In the genomic region with DNA sequence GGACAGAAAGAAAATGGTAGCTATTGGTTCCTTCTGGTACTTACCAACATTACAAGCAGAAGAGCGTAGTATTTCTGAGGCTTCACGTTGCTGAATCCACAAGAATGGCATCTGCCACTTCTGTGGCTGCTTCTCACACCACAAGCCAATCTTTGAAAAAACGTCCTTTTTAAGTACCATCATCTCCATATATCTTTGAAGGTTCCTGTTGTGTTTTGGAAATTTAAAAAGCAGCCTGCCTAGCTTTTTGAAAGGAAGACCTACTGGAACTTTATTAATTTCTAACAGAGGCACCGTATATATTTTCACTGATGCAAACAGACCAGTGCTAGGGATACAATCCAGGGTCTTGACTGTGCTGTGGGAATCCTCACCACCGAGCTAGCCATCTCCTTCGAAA, we compare ENCODE assay signal across 9 mouse cellular contexts. TPM values are rescaled to one million over a fixed set of nuclear protein-coding genes. Genes with fewer than 3 reads are reported as not detected.
DNase-seq lines count a peak whose midpoint lies in the region; ATAC-seq and TF ChIP-seq lines count a peak whose summit lies in the region.
"Had no signal": no experiment of that assay in that cellular context is flagged by ENCODE, and none has a peak within 500 bp of the region (broad histone marks: within the 10 kb centered on the region; RNA-seq: fewer than 3 reads in every experiment).

No protein-coding gene starts in this region.

- H3K4me3 ChIP-seq in layer of hippocampus, adult 2 months = peak overlapping the region; percentile 68
- H3K4me3 ChIP-seq in embryonic facial prominence, embryonic 13.5 days = peak overlapping the region; percentile 80
- H3K4me3 ChIP-seq in intestine, postnatal 0 days (ENCODE audit: low read depth, low read length) = peak overlapping the region; percentile 89
- H3K4me3 ChIP-seq in neural tube, embryonic 14.5 days (ENCODE audit: low read depth, low read length) = peak overlapping the region; percentile 79

- no peak for ATAC-seq in embryonic facial prominence, embryonic 13.5 days (ENCODE audit: insufficient number of reproducible peaks, insufficient read depth, low FRiP score, low TSS enrichment, low read depth)
- no peak for ATAC-seq in intestine, postnatal 0 days
- no peak for ATAC-seq in neural tube, embryonic 14.5 days (ENCODE audit: low read depth)

- no peaks in the 10 kb centered on the region for H3K9me3 ChIP-seq in embryonic facial prominence, embryonic 13.5 days
- H3K9me3 ChIP-seq in intestine, postnatal 0 days (ENCODE audit: control insufficient read depth) = no peaks in the 10 kb centered on the region
- H3K9me3 ChIP-seq in neural tube, embryonic 14.5 days (ENCODE audit: control insufficient read depth, low read length) = no peaks in the 10 kb centered on the region

- intact Hi-C loops in left cerebral cortex, postnatal 25 days (cut with DNase I) = loop anchor here (2.0 to 10.0 kb wide), 4 partner anchors 37 to 179 kb away; a partner anchor contains a TSS

- H3K4me1 ChIP-seq in embryonic facial prominence, embryonic 13.5 days = peaks cover 36% of the 10 kb centered on the region
- no peaks in the 10 kb centered on the region for H3K4me1 ChIP-seq in intestine, postnatal 0 days (replicated peaks; ENCODE audit: control insufficient read depth, insufficient read depth, low read length)
- peaks cover 28% of the 10 kb centered on the region for H3K4me1 ChIP-seq in neural tube, embryonic 14.5 days (ENCODE audit: control insufficient read depth, insufficient read depth, low read length)

- 26% methylated on average over 6 of the region's 6 CpGs for WGBS in embryonic facial prominence, embryonic 13.5 days
- WGBS in intestine, postnatal 0 days = 28% methylated on average over 6 of the region's 6 CpGs
- 24% methylated on average over 6 of the region's 6 CpGs for WGBS in neural tube, embryonic 14.5 days

- peak overlapping the region; percentile 89 for H3K4me2 ChIP-seq in embryonic facial prominence, embryonic 13.5 days
- peak overlapping the region; percentile 87 for H3K4me2 ChIP-seq in intestine, postnatal 0 days (replicated peaks; ENCODE audit: low read depth)
- H3K4me2 ChIP-seq in neural tube, embryonic 14.5 days (ENCODE audit: low read depth, low read length) = peak overlapping the region; percentile 54

- no peak for TF ChIP-seq CTCF in layer of hippocampus, adult 2 months (conservative IDR thresholded peaks at IDR 0.05)
- TF ChIP-seq CTCF in intestine, postnatal 0 days (IDR thresholded peaks at IDR 0.05; ENCODE audit: low read depth) = no peak

- peak overlapping the region; percentile 98; the same call in 1 of the 2 replicates for H3K27ac ChIP-seq in layer of hippocampus, adult 2 months
- H3K27ac ChIP-seq in embryonic facial prominence, embryonic 13.5 days = peak overlapping the region; percentile 95; the same call in 1 of the 2 replicates
- H3K27ac ChIP-seq in intestine, postnatal 0 days (ENCODE audit: low read depth, low read length) = no peak overlapping the region
- H3K27ac ChIP-seq in neural tube, embryonic 14.5 days (ENCODE audit: low read depth, low read length) = no peak overlapping the region

- H3K27me3 ChIP-seq in embryonic facial prominence, embryonic 13.5 days = no peaks in the 10 kb centered on the region
- H3K27me3 ChIP-seq in intestine, postnatal 0 days (replicated peaks; ENCODE audit: control insufficient read depth, insufficient read depth, low read length) = no peaks in the 10 kb centered on the region
- no peaks in the 10 kb centered on the region for H3K27me3 ChIP-seq in neural tube, embryonic 14.5 days (ENCODE audit: control insufficient read depth, insufficient read depth, low read length)

- H3K36me3 ChIP-seq in embryonic facial prominence, embryonic 13.5 days = peaks cover 15% of the 10 kb centered on the region
- H3K36me3 ChIP-seq in intestine, postnatal 0 days (ENCODE audit: control insufficient read depth, insufficient read depth) = peaks cover 11% of the 10 kb centered on the region
- 0 out of 2 replicates have a peak, but pooled peaks cover 9% of the 10 kb centered on the region for H3K36me3 ChIP-seq in neural tube, embryonic 14.5 days (ENCODE audit: control insufficient read depth, insufficient read depth, low read length)

- peak overlapping the region; percentile 93 for H3K9ac ChIP-seq in embryonic facial prominence, embryonic 13.5 days
- H3K9ac ChIP-seq in intestine, postnatal 0 days (ENCODE audit: low read depth, low read length) = peak overlapping the region; percentile 97
- peak overlapping the region; percentile 96 for H3K9ac ChIP-seq in neural tube, embryonic 14.5 days (replicated peaks; ENCODE audit: low read depth, low read length)

- DNase-seq in layer of hippocampus, adult 2 months (ENCODE audit: low spot score in 2 of 2) = no peak
- DNase-seq in layer of hippocampus, adult 8-10 months (ENCODE audit: low spot score in 2 of 2) = no peak
- no peak for DNase-seq in left cerebral cortex, postnatal 25 days (ENCODE audit: low spot score in 2 of 2)
- DNase-seq in adrenal gland, postnatal 10 days = no peak
- no peak for DNase-seq in cerebellum, postnatal 25 days
- DNase-seq: gastrocnemius, postnatal 36 days had no signal

RNA-seq across cellular contexts. Expression of a gene that starts 1.4 kb away (rescaled TPM):
- 10 to 100 TPM; 41.2 to 47.2 TPM for total RNA-seq in layer of hippocampus, adult 2 months (2021)
- 10 to 100 TPM; 37.0 to 42.0 (median 40.7) TPM for total RNA-seq in layer of hippocampus, adult 8-10 months (2022)
- 22.5 and 23.0 TPM in 2 replicates for polyA plus RNA-seq in embryonic facial prominence, embryonic 13.5 days (2015; fragmentation: Nextera tagmentation; extraction: Ambion mirVana)
- polyA plus RNA-seq in intestine, postnatal 0 days (2015; fragmentation: Nextera tagmentation; extraction: Ambion mirVana) = 328 and 422 TPM in 2 replicates
- 28.5 and 34.7 TPM in 2 replicates for polyA plus RNA-seq in neural tube, embryonic 14.5 days (2014; fragmentation: Nextera tagmentation; extraction: Ambion mirVana)
- total RNA-seq in left cerebral cortex, postnatal 25 days (2021) = 10 to 100 TPM; 40.4 to 41.8 TPM
- 1 to 10 TPM; 7.9 to 10.0 TPM for total RNA-seq in adrenal gland, postnatal 10 days (2021)

Comparison
In these comparisons a context has a peak if more than half of its experiments do, and no peak if none do; other contexts are left out.
1. H3K27ac ChIP-seq: peak in layer of hippocampus, adult 2 months (single experiment) and embryonic facial prominence, embryonic 13.5 days (single experiment); none in intestine, postnatal 0 days (single experiment) and neural tube, embryonic 14.5 days (single experiment).
2. Peak in every context shown above with its lines, with median percentiles within 50 percentile points of each other: H3K4me3 ChIP-seq, H3K4me2 ChIP-seq and H3K9ac ChIP-seq.